Mouse (Mus musculus) forebrain, embryonic 15.5 days (tissue): ENCODE data around the gene Golga3. TPM values are rescaled to one million over a fixed set of nuclear protein-coding genes. Genes with fewer than 3 reads are reported as not detected.
A peak's percentile ranks its signal among the peaks of the same experiment; 100 is the strongest.

Source experiments
- ATAC-seq: fragments of 200-750 bp; cut with Nextera tagmentation; replicated peaks from 2 replicates; pipeline ENCODE4 v1.8.0; 2017; ENCODE audit warnings: mild to moderate bottlenecking, moderate TSS enrichment, moderate library complexity
- H3K27ac ChIP-seq: fragments of 300-500 bp; sonication (generic); replicated peaks from 2 replicates; pipeline ENCODE4 v1.5.1; 2015; ENCODE audit warnings: mild to moderate bottlenecking, inconsistent platforms
- H3K27me3 ChIP-seq: fragments of 300-500 bp; sonication (generic); 2 replicates; pipeline ENCODE4 v1.6.1; 2015; ENCODE audit warnings: inconsistent platforms
- H3K36me3 ChIP-seq: fragments of 300-500 bp; sonication (generic); 2 replicates; pipeline ENCODE4 v1.6.1; 2015; ENCODE audit warnings: mild to moderate bottlenecking, inconsistent platforms
- H3K4me1 ChIP-seq: fragments of 300-500 bp; sonication (generic); 2 replicates; pipeline ENCODE4 v1.6.1; 2015; ENCODE audit warnings: inconsistent platforms
- H3K4me2 ChIP-seq: fragments of 300-500 bp; sonication (generic); replicated peaks from 2 replicates; pipeline ENCODE4 v1.6.1; 2015; ENCODE audit warnings: mild to moderate bottlenecking, inconsistent platforms
- H3K4me3 ChIP-seq: fragments of 300-500 bp; sonication (generic); 2 replicates; pipeline ENCODE4 v1.5.1; 2015; ENCODE audit warnings: mild to moderate bottlenecking, inconsistent platforms
- H3K9ac ChIP-seq: fragments of 300-500 bp; sonication (generic); replicated peaks from 2 replicates; pipeline ENCODE4 v1.6.1; 2015; ENCODE audit warnings: mild to moderate bottlenecking, inconsistent platforms
- H3K9me3 ChIP-seq: fragments of 300-500 bp; sonication (generic); 2 replicates; pipeline ENCODE4 v1.6.1; 2016; ENCODE audit warnings: inconsistent platforms
- WGBS: fragments of 180-500 bp; shearing (Covaris S2); methylation state at CpG from one replicate; pipeline ENCODE4 v1.1.7; 2015; ENCODE audit warnings: mixed read lengths; 5-methylcytosine and 5-hydroxymethylcytosine counted together
- polyA plus RNA-seq: library from polyadenylated mRNA; unstranded; fragments of >200 nt; fragmentation: Nextera tagmentation; extraction: Ambion mirVana; gene quantifications from 2 replicates; pipeline ENCODE4 v1.2.1, GENCODE M21; 2015

The Golga3 gene
- polyA plus RNA-seq, 1 experiment from 2014 or later, result 21.6 TPM

DNA sequence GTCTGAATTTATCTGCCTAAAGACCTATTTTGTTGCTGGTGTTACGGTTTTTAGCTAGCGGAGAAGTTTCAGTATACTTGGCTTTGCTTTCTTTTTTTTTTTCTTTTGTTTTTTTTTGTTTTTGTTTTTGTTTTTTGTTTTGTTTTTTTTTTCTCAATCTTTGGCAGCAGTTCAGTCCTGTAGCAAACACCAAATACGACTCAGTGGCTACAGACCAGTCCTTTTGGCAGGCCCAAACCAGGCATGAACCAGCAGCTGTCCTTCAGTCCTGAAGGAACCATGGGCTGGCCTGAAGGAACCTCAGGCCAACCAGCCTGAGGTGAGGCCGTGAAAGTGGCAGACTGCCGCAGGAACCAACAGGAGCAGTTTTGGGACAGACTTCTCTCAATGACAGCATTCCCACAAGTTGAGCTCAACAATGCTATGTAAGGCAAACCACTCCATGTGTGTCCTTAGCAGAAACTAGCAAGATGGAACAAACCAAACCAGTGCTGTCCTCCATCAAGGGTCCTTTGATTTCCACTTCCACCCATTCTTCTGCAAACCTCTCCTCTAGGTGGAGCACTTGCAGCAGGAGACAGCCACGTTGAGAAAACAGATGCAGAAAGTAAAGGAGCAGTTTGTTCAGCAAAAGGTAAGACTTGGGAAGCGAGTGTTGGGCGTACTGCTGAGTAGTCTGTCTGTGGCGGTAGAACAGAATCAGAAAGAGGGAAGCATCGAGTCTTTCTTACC, 26.8 kb downstream of the Golga3 start:
- no peaks in the 10 kb centered on the region for H3K9me3 ChIP-seq
- WGBS, result 88% methylated on average over 10 of the region's 10 CpGs
- H3K4me3 ChIP-seq, result no peak overlapping the region
- H3K9ac ChIP-seq, result no peak overlapping the region
- H3K4me1 ChIP-seq, result no peaks in the 10 kb centered on the region
- no peak for ATAC-seq
- no peak overlapping the region for H3K4me2 ChIP-seq
- H3K27ac ChIP-seq, result no peak overlapping the region
- H3K27me3 ChIP-seq, result no peaks in the 10 kb centered on the region
- peaks cover 81% of the 10 kb centered on the region for H3K36me3 ChIP-seq

DNA sequence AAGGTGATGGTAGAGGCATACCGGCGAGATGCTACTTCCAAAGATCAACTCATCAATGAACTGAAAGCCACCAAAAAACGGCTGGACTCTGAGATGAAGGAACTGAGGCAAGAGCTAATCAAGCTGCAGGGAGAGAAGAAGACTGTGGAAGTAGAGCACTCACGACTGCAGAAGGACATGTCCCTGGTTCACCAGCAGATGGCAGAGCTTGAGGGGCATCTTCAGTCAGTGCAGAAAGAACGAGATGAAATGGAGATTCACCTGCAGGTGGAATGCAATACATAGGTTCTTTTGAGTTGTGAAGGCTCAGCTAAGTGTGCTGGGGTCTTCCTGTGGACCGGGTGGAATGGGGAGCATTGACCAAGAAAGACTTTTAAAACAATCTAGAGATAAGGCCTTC, 28.3 kb downstream of the Golga3 start:
- H3K27ac ChIP-seq, result no peak overlapping the region
- H3K4me3 ChIP-seq, result no peak overlapping the region
- H3K36me3 ChIP-seq, result peaks cover 92% of the 10 kb centered on the region
- H3K9me3 ChIP-seq, result no peaks in the 10 kb centered on the region
- no peaks in the 10 kb centered on the region for H3K4me1 ChIP-seq
- H3K27me3 ChIP-seq, result no peaks in the 10 kb centered on the region
- ATAC-seq, result no peak
- H3K4me2 ChIP-seq, result no peak overlapping the region
- WGBS, result 81% methylated on average over 6 of the region's 6 CpGs
- no peak overlapping the region for H3K9ac ChIP-seq

DNA sequence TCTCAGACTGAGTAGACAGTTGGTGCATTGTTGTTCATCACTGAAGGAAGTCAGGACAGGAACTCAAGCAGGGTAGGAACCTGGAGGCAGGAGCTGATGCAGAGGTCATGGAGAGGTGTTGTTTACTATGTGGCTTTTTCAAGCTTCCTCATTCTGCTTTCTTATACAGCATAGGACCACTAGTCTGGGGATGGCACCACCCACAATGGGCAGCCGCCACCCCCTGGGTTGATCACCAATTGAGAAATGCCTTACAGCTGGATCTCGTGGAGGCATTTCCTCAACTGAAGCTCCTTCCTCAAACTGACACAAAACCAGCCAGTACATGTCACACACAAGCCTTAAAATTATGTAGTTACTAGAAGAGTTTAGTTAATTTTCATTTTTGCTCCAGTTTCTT, 34.8 kb downstream of the Golga3 start:
- Histone ChIP-seq H3K4me3 (no peak overlapping the region), H3K36me3 (peaks cover 89% of the 10 kb centered on the region), H3K27ac (no peak overlapping the region), H3K27me3 (no peaks in the 10 kb centered on the region), H3K9me3 (no peaks in the 10 kb centered on the region), H3K4me1 (no peaks in the 10 kb centered on the region), H3K9ac (no peak overlapping the region), H3K4me2 (no peak overlapping the region)
- WGBS, result 88% methylated on average over 2 of the region's 2 CpGs
- no peak for ATAC-seq

DNA sequence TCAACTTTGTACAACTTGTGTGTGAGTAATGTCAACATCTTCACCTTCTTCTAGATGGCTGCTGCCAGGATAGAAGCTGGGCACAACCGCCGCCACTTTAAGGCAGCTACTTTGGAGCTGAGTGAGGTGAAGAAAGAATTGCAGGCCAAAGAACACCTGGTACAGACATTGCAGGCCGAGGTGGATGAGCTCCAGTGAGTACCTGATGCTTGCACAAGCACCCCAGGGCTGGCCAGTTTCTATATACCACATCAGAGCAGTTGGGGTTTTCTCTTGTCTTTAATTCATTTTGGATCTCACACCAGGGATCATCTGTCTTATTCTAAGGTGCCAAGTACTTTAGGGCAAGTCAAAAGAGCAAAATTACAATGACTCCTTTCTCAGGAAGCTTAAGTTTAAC, 40.3 kb downstream of the Golga3 start:
- Histone ChIP-seq H3K9ac (no peak overlapping the region), H3K36me3 (peaks cover 90% of the 10 kb centered on the region), H3K4me2 (no peak overlapping the region), H3K27me3 (no peaks in the 10 kb centered on the region), H3K9me3 (no peaks in the 10 kb centered on the region), H3K4me3 (no peak overlapping the region), H3K4me1 (no peaks in the 10 kb centered on the region), H3K27ac (no peak overlapping the region)
- 96% methylated on average over 3 of the region's 3 CpGs for WGBS
- ATAC-seq, result no peak

DNA sequence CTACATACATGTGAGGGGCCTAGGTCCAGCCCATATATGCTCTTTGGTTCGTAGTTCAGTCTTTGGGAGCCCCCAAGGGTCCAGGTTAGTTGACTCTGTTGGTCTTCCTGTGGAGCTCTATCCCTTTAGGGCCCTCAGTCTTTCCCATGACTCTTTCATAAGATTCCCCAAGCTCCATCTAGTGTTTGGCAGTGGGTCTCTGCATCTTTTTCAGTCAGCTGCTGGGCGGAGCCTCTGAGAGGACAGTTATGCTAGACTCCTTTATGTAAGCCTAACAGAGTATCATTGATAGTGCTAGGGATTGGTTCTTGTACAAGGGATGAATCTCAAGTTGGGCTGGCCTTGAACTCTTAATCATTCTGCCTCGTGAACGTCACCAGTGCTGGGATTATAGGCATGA, 43.8 kb downstream of the Golga3 start:
- no peaks in the 10 kb centered on the region for H3K4me1 ChIP-seq
- peaks cover 74% of the 10 kb centered on the region for H3K36me3 ChIP-seq
- ATAC-seq, result no peak
- no peak overlapping the region for H3K27ac ChIP-seq
- no peak overlapping the region for H3K9ac ChIP-seq
- no peak overlapping the region for H3K4me2 ChIP-seq
- no peaks in the 10 kb centered on the region for H3K9me3 ChIP-seq
- no peaks in the 10 kb centered on the region for H3K27me3 ChIP-seq
- WGBS, result over 99% methylated on average over 4 of the region's 4 CpGs
- no peak overlapping the region for H3K4me3 ChIP-seq

DNA sequence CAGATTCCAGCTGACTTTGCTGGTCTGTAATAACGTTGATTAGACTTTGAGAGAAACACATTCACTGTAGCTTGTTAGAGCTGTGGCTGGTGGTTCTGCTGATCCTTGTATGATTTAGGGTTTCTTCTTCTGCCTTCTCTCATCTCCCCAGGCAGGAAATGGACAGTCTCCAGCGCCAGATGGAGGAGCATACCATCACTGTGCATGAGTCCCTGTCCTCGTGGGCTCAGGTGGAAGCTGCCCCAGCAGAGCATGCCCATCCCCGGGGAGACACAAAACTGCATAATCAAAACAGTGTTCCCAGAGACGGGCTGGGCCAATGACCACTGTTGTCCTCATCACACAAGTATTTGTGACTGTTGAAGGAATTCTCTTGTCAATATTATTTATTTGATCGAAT, 46.3 kb downstream of the Golga3 start:
- no peaks in the 10 kb centered on the region for H3K4me1 ChIP-seq
- no peak overlapping the region for H3K9ac ChIP-seq
- ATAC-seq, result no peak
- no peaks in the 10 kb centered on the region for H3K9me3 ChIP-seq
- WGBS, result 89% methylated on average over 6 of the region's 6 CpGs
- H3K4me2 ChIP-seq, result no peak overlapping the region
- H3K27ac ChIP-seq, result no peak overlapping the region
- no peak overlapping the region for H3K4me3 ChIP-seq
- H3K27me3 ChIP-seq, result no peaks in the 10 kb centered on the region
- peaks cover 72% of the 10 kb centered on the region for H3K36me3 ChIP-seq

DNA sequence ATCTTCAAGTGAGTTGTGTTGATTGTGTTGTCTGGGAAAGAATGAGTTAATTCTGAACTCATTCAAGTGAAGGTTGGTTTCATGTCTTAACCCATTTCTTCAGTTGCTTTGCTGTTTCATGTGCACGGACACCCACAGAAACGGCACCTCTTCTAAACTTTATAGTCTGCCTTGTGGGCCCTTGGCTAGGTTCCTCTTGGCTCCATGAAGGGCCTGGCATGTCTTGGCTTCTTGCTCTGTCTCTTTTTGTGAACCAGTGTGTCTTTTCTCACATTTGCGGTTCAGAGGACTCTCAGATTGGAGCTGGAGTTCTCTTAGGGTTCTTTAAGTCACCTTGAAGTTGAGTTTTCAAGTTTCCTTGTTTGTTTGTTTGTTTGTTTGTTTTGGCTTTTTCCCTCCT, 48.6 kb downstream of the Golga3 start:
- peaks cover 3% of the 10 kb centered on the region for H3K4me1 ChIP-seq
- peaks cover 50% of the 10 kb centered on the region for H3K36me3 ChIP-seq
- no peak overlapping the region for H3K4me3 ChIP-seq
- H3K9ac ChIP-seq, result no peak overlapping the region
- WGBS, result 89% methylated on average over 3 of the region's 3 CpGs
- no peak overlapping the region for H3K27ac ChIP-seq
- no peaks in the 10 kb centered on the region for H3K27me3 ChIP-seq
- no peak for ATAC-seq
- H3K4me2 ChIP-seq, result no peak overlapping the region
- H3K9me3 ChIP-seq, result no peaks in the 10 kb centered on the region

DNA sequence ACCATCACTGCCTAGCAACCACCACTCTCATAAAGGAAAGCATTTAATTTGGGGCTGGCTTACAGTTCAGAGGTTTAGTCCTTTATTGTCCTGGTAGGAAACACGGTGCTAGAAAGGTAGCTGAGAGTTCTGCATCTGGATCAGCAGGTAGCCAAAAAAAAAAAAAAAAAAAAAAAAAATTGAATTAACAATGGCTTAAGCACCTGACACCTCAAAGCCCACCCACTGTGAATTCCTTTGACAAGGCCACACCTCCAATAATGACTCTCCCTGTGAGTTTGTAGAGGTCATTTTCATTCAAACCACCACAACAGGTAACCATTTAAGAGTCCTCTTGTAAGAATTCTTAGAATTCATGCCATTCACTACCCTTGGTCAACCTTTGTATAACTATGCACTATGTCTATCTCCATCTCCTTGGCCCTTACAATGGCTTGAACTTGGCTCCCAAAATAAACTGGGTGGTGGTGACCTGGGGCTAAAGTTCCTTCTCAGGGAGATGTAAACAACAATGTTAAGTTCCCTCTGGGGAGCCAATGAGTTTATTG, 50.9 kb downstream of the Golga3 start:
- no peaks in the 10 kb centered on the region for H3K9me3 ChIP-seq
- H3K27ac ChIP-seq, result no peak overlapping the region
- H3K4me3 ChIP-seq, result no peak overlapping the region
- no peaks in the 10 kb centered on the region for H3K27me3 ChIP-seq
- peaks cover 26% of the 10 kb centered on the region for H3K36me3 ChIP-seq
- H3K4me2 ChIP-seq, result no peak overlapping the region
- no peak overlapping the region for H3K9ac ChIP-seq
- no peak for ATAC-seq
- H3K4me1 ChIP-seq, result peaks cover 16% of the 10 kb centered on the region
- WGBS, result 42% methylated on average over 1 of the region's 1 CpGs

DNA sequence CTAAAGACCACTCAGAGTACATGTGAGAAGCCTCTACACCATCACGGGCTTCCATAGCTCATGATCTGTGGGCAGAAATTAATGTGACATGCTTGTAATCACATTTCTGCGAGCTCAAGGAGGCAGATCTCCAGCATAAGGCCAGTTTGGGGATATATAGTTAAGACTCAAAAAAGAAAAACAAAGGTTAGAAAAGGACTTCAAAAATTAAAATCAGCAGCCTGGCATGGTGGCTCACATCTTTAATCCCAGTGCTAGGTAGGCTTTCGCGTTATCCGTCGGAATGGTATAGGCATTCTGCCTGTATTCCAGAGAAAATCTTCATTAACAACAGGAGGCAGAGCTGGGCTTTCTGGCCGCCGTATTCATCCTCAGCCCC, 53.9 kb downstream of the Golga3 start:
- Histone ChIP-seq H3K4me2 (peak overlapping the region; percentile 67), H3K27ac (peak overlapping the region; percentile 95), H3K36me3 (peaks cover 25% of the 10 kb centered on the region), H3K27me3 (no peaks in the 10 kb centered on the region), H3K9me3 (no peaks in the 10 kb centered on the region), H3K4me3 (peak overlapping the region; percentile 59), H3K9ac (peak overlapping the region; percentile 94), H3K4me1 (peaks cover 24% of the 10 kb centered on the region)
- WGBS, result 9% methylated on average over 8 of the region's 8 CpGs
- 0 out of 2 replicates have a peak, but pooled peaks have one; percentile 12 for ATAC-seq

DNA sequence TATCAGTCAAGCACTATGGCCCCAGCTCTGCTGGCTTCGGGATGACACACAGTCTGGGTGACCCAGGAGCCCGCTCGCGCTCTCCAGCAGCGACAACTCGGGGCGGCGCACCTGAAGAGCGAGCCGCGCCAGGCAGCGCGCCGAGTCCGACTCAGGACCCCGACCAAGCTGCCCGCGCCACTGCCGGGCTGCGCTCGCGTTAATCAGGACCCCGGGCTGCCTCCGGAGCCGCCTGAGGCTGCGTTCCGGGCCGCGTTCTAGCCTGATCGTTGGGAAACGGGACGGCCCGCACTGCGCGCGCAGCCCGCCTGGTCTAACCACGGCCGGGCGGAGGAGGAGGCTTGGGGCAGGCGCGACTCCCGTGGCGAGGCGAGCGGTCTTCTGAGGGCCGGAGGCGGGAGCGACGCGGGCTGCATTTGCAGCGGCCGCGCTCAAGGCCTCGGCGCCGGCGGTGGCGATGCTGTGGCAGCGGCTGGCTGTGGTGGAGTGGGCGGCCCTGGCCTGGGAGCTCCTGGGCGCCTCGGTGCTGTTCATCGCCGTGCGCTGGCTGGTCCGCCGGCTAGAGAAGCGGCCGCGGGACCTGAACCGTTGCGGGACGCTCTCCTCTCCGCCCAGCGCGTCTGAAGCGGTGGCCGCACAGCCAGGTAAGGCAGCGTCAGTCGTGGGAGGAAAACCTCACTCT, 54.4 kb downstream of the Golga3 start, which contains the start of gene Ankle2:
Gene Ankle2 (plus strand): TSS at position 225 of the 682 bp plus-strand sequence.
- H3K36me3 ChIP-seq, result peaks cover 28% of the 10 kb centered on the region
- peak within 1 kb of the TSS; percentile 95 for H3K27ac ChIP-seq
- no peaks in the 10 kb centered on the region for H3K9me3 ChIP-seq
- peak within 1 kb of the TSS; percentile 94 for H3K9ac ChIP-seq
- WGBS, result under 1% methylated on average over 81 of the region's 81 CpGs
- peaks cover 24% of the 10 kb centered on the region for H3K4me1 ChIP-seq
- ATAC-seq, result peak; percentile 98
- no peaks in the 10 kb centered on the region for H3K27me3 ChIP-seq
- H3K4me2 ChIP-seq, result peak within 1 kb of the TSS; percentile 67
- H3K4me3 ChIP-seq, result peak within 1 kb of the TSS; percentile 59

DNA sequence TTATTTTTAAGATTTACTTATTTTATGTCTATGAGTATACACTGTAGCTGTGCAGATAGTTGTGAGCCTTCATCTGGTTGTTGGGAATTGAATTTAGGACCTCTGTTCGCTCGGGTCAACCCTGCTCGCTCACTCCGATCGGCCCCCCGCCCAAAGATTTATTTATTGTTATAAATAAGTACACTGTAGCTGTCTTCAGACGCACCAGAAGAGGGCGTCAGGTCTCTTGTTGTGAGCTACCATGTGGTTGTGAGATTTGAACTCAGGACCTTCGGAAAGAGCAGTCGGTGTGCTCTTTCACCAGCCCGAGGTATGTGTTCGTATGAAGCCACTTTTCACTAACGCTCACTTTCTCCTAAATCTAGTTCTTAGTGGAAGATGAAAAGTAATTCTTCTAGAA, 55.1 kb downstream of the Golga3 start:
- no peak overlapping the region for H3K27ac ChIP-seq
- no peaks in the 10 kb centered on the region for H3K27me3 ChIP-seq
- peaks cover 24% of the 10 kb centered on the region for H3K4me1 ChIP-seq
- H3K9ac ChIP-seq, result peak overlapping the region; percentile 94
- no peaks in the 10 kb centered on the region for H3K9me3 ChIP-seq
- WGBS, result 46% methylated on average over 13 of the region's 13 CpGs
- H3K4me2 ChIP-seq, result peak overlapping the region; percentile 67
- no peak for ATAC-seq
- peaks cover 32% of the 10 kb centered on the region for H3K36me3 ChIP-seq
- H3K4me3 ChIP-seq, result peak overlapping the region; percentile 59

DNA sequence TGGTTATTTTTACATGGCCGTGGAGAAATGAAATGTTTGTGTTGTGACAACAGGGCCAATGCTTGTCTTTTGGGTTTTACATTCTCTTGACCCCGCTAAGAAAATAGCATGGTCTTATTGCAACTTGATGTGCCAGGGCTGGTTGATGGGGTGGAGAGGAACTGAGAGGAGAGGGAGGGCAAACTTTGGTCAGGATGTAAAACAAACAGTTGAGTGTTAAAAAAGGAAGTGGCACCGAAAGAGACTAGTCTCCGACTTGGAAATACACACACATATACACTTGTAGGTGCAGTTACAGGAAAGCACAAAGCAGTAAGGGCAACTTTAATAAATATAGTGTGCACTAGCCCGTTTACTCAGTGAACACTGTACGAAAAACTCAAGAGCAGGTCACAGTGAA, 55.8 kb downstream of the Golga3 start:
- no peak for ATAC-seq

More for the DNA sequence above, 55.8 kb downstream of the Golga3 start:
- Histone ChIP-seq H3K9ac (no peak overlapping the region), H3K36me3 (peaks cover 33% of the 10 kb centered on the region), H3K27me3 (no peaks in the 10 kb centered on the region), H3K4me2 (peak overlapping the region; percentile 67; the same call in 1 of the 2 replicates), H3K4me3 (no peak overlapping the region), H3K9me3 (no peaks in the 10 kb centered on the region), H3K4me1 (peaks cover 24% of the 10 kb centered on the region), H3K27ac (no peak overlapping the region)
- WGBS, result 89% methylated on average over 6 of the region's 6 CpGs
